Mouse (Mus musculus) kidney, postnatal 14 days (tissue): Measurements from ENCODE around the gene Ddo.
A peak's percentile ranks its signal among the peaks of the same experiment; 100 is the strongest.

Experiments
- DNase-seq: peaks from one replicate; pipeline ENCODE4 v3.0.0; 2022; ENCODE audit warnings: mixed read lengths

Gene Ddo

DNA sequence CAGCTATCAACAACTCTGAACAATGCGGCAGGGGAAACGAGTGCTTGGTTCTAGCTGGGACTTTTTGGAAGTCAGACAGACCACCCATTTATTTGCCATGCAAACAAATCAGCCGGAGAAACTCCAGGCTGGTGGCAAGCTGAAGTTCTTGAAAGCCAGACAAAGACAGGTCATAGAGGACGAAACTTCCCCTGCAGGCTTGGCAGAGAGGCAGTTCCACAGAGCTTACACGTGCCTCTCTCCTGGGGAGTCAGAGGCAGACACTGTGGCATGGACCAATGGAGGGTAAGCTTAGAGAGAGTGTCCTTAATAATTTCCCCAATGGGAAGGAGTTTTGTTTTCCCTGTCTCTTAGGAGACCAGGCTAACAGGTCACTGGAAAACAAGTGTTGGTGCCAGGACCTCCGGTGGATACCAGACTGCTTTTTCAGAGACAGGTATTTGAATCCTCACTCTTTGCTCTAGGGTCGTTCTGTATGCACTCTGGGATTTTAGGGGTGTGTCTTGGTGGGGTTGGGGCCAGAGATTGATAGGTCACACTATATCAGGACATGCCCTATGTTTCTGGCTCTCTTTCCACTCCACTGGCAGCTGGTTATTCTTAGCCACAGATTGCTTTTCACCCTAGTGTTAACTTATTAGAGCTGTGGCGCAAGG is at the start of gene Ddo:
Gene Ddo, plus strand, starts transcription at position 356 of the 656 bp plus-strand sequence.
- peak; percentile 84 for DNase-seq

- DNase-seq = peak; percentile 9
These were observed 46.1 kb upstream of the Ddo start for GRCm38 (mm10) chr10:40583584-40584255.

- DNase-seq = no peak
These were observed 37.6 kb upstream of the Ddo start for GRCm38 (mm10) chr10:40592186-40592585.

DNA sequence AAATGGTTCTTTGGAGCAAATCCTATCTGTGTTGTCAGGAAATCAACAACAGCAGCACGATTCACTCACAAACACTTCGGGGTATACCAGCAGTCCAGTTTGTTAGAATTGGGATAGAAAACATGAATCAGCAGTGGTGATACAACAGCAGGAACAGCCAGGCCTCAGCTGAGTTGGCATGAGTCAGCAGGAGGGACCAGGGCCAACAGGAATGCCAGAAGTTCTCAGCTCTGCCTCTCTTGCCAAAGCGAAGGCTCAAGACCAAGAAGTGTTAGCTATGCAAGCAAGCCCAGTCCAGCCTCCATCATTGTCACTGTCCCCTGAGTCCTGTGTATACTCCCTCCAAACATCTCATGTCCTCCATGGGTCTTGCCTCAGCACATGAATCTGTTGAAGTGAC is 32.6 kb upstream of the Ddo start:
- DNase-seq = no peak

DNA sequence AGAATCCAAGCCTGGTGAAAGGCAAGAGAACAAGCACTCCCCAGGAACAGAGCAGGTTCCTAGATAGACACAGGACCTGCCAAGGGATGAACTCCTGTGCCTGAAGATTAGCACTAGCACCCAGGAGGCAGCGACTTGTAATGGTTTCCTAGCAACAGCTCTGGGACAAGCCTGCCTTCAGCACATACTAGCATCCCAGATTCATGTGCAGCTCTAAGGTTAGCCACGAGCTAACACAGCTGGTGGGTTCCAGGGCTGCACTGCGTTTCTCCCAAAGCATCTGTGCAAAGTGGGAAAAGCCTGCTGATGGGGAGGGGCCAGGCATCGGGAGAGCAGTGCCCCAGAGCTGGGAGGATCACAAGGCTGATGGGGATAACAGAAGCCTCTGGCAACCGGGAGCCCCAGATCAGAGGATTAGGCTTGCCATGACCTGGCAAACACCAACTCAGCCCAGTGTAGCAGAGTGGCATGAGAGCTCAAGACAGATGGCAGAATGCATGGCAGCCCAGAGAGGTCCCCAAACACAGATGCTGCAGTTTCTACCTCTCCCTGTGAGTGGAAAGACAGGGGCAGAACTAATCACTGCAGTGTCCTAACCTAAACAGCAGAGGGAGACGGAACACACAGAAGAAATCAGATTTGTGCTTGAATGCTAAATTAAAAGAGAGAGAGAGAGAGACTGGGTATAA is 25.0 kb upstream of the Ddo start:
- DNase-seq = no peak

GRCm38 (mm10) chr10:40617973-40618372 is 11.8 kb upstream of the Ddo start:
- no peak for DNase-seq

GRCm38 (mm10) chr10:40619760-40620159 is 10.1 kb upstream of the Ddo start:
- no peak for DNase-seq

DNA sequence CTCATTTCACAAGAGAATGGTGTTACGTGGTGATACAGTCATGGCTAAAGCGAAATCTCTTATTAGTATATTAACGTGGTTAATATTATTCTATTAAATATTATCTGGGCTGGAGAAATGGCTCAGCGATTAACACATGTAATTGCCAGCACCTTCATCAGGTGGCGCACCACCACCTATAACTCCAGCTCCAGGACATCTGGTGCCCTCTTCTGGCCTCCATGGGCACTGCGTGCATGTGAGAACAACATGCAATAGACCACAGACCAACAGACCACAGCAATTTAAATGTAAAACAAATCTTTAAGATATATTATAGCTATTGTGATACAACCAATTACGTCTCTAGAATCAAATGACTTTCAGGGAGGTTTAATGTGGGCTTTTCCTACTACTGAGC is 671 bp upstream of the Ddo start:
- peak; percentile 57 for DNase-seq

- DNase-seq = peak; percentile 80
These were observed 646 bp downstream of the Ddo start for GRCm38 (mm10) chr10:40630457-40630856.

DNA sequence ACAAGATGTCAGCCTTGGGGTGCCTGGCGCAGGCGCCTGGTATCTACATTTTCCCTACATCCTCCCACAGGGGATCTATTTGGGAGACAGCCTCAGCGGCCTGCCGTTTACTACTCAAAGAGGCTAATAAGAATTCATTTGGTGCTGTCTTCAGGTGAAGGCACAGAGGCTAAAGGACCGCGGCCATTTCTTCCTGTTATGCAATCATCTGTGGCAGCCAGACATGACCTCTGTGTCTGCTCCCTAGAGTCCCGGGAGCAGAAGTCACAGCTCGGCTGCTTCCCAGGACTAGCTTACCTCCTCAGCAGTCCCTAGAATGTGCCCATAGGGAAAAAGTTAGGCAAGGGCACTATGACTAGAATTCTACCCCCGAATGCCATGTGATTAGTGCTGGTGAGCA is 1.1 kb downstream of the Ddo start:
- peak; percentile 56 for DNase-seq

GRCm38 (mm10) chr10:40632087-40632486 is 2.3 kb downstream of the Ddo start:
- no peak for DNase-seq

DNA sequence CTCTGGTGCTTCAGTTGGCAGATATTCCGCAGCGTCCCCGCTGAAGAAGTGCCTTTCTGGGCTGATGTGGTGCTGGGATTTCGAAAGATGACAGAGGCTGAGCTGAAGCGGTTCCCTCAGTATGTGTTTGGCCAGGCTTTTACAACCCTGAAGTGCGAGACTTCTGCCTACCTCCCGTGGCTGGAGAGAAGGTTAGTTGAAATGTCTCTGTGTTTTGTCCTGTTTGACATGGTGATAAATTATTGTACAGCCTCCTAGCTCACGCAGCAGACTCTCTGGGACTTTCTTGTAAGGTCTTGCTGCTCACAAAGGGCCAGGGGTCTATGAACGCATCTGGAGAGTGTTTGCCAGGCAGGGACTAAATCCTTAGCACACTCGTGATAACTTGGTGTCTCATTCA is 7.5 kb downstream of the Ddo start:
- no peak for DNase-seq

DNA sequence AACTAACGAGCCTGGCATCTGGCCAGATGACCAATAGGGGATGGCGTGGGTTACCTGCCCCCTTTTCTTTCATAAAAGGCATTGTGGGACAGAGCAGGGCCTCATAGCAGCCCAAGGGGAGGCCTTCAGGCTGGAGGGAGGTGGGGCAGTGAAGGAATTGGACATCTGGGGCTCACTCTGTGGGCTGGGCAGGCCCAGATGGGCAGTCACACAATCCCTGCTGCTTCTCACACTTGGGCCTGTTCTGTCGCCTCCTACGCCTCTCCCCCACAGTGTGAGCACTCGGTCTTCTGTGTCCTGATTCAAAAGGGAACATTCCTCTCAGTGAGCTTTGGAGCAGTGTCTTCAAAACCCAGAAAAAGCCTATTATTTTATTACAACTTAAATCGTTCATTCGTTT is 8.5 kb downstream of the Ddo start:
- DNase-seq = no peak

DNA sequence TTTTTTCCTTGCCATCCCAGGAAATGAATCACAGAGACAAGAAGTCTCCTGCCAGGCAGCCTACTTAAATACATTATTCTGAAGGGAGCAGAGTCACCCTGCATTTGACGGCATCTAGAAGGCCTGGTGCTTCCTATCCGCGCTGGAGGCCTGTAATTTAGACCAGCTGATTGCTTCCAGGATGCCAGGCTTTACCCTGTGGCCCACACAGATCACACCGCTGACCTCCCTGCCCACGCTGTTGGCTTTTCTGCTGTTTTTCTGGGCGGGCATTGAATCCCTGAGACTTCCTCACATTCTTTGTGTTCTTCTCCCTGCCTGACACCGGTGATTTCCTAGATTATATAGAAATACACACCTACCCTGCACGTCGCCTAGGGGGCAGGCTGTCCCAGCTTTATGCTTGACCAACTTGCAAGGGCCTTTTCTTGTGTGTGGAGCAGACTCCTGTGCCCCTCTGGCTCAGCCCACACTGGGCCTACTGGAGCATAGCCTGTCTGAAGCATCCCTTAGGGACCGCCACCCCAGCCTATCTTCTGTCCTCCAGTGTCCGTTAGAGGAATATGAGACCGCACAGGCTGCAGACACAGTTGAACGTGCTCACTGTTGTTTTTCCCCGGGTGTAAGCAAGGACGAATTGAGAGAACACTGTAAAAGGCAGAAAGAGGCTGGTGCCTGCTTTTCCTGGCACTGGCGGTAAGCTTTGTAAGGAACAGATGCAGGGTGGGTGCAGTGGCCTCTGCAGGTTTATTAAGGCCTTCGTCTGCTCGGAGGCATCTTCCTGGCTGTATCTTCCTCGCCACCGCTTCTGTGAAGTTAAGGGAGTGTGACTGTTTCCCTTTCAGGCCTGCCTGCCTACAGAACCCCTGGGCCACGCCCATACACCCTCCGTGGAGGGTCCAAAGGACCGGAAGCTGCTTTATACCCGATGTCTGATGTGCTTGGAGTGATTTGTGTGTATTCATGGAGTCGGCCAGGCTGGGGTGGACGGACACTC is 9.3 kb downstream of the Ddo start:
- no peak for DNase-seq

GRCm38 (mm10) chr10:40640406-40640805 is 10.6 kb downstream of the Ddo start:
- no peak for DNase-seq

- no peak for DNase-seq
These were observed 12.1 kb downstream of the Ddo start for GRCm38 (mm10) chr10:40641901-40642300.

DNA sequence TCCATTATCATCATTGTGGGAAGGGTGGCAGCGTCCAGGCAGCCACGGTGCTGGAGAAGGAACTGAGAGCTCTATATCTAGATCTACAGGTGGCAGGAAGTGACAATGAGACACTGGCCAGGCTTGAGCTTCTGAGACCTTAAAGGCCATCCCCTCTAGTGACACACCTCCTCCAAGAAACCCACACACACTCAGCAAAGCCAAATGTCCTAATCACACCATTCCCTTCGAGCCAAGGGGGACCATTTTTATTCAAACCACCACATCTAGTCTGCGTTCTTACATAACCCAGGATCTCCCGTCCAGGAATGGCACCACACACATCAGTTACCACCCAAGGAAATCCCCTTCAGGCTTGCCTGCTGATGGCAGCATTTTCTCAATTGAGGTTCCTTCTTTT is 13.3 kb downstream of the Ddo start:
- no peak for DNase-seq

DNA sequence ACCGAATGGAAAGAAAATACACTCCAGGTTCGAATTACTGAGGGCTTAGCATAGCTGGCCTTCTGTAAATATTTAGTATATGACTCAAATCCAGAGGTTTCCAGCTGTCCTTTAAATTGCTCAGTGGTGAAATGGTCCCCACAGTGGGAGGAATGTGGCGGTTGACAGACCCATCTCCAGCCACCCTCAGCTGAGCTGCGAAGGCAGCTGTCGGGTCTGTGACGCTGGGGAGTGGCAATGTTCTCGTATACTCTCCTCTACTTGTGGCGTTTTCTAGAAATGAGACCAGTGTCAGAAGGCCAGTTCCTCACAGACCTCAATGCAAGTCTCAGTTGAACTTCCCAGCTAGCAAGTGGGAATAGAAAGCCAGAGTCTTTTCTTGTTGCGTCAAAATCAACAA is 14.6 kb downstream of the Ddo start:
- no peak for DNase-seq

DNA sequence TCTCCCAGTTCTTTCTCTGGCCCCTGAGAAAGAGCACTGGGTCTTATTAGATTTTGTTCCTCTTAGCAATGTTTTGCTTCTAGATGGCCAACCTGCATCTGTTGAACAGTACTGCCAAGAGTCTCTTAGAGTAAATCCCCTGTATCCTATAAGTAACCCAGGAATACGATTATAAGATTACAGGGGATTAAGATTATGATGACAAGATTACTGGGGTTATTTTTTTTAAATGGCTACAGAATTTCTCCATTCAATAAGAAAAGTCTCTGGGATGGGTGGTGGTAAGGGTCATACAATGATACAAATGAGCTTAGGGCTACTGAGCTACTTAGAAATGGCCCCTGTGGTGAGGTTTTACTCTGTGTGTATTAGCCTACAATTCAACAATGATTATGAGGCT is 15.5 kb downstream of the Ddo start:
- DNase-seq = no peak

DNA sequence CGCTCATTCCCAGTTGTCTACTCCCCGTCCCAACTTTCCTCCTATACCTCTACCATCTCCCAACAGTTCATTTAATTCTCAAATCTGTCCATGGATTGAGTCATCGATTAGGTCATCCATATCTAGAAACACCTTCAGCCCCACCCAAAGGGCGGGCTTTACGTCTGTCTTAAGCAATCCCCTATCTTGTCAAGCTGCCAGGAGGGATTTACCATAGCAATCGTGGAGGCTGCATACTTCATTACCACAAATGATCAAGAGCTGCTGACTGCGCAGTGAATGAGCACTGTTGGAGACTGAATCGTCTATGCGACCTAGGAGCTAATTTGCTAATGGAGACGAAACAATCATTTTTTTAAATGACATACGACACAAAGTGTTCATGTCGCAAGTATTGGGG is 19.0 kb downstream of the Ddo start:
- DNase-seq = no peak

DNA sequence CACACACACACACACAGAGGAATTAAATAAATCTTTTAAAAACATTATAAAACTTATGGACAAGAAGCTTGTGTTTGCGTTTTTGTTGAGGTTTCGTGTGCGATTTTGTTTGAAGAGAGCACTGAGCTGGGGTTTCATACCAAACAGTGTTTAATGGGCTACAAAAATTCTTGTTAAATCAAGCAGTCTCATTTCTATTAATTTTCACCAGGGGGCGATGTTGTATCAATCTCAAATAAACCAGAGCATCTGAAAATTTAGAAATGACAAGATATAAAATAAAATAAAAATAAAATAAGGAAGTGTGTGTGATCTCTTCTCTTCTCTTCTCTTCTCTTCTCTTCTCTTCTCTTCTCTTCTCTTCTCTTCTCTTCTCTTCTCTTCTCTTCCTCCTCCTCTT is 19.8 kb downstream of the Ddo start:
- DNase-seq = no peak

DNA sequence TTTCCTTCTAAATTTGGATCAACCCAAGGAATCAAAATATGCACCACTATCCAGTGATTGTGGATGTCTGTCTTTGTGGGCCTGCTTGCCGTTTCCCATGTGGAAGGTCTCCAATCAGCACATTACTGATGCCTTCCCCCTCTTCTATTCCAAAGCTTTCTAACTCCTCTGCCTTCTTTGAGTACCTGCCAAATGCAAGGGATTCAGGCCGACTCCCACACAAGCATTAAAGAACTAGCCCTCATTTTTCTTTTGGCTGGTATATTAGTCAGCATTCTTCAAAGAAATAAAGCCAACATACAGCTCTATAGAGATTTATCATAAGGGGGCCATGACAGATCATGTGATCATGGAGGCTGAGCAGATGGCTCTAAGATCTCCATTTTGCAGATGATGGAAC is 21.9 kb downstream of the Ddo start:
- no peak for DNase-seq

- DNase-seq = no peak
These were observed 35.5 kb downstream of the Ddo start for GRCm38 (mm10) chr10:40665270-40665669.
